Mouse (Mus musculus) spleen, adult 2 months (tissue): ENCODE data around the gene Srrm3. TPM values are rescaled to one million over a fixed set of nuclear protein-coding genes. Genes with fewer than 3 reads are reported as not detected.

Experiments used
- DNase-seq, 2 experiments: peaks; one replicate each; pipeline versions ENCODE4 v3.0.0 to v3.0.0-alpha.2; 2012 to 2021; ENCODE audit warnings: low spot score in 2 of 2, low read depth in 1 of 2
- H3K27ac ChIP-seq: fragments of 200-500 bp; 2 replicates; pipeline ENCODE4 v1.5.1; 2012; ENCODE audit warnings: low read length, inconsistent platforms; ENCODE audit not compliant: insufficient read depth
- H3K27me3 ChIP-seq: fragments of 200-500 bp; 2 replicates; pipeline ENCODE4 v1.6.1; 2012; ENCODE audit warnings: mild to moderate bottlenecking, moderate library complexity, low read length, inconsistent platforms; ENCODE audit not compliant: control insufficient read depth, insufficient read depth
- H3K36me3 ChIP-seq: fragments of 200-500 bp; 2 replicates; pipeline ENCODE4 v1.6.1; 2012; ENCODE audit warnings: mild to moderate bottlenecking, low read length, inconsistent platforms; ENCODE audit not compliant: control insufficient read depth, insufficient read depth
- H3K4me1 ChIP-seq: fragments of 200-500 bp; 2 replicates; pipeline ENCODE4 v1.6.1; 2011; ENCODE audit warnings: inconsistent platforms; ENCODE audit not compliant: control insufficient read depth, insufficient read depth, insufficient read length
- H3K4me3 ChIP-seq: fragments of 200-500 bp; 2 replicates; pipeline ENCODE4 v1.5.1; 2011; ENCODE audit warnings: mild to moderate bottlenecking, inconsistent platforms; ENCODE audit not compliant: insufficient read depth, insufficient read length; ENCODE audit errors: extremely low read depth
- CTCF ChIP-seq: fragments of 200-500 bp; IDR thresholded peaks from 2 replicates; pipeline ENCODE4 v1.5.1; 2011; ENCODE audit warnings: mild to moderate bottlenecking, inconsistent platforms; ENCODE audit not compliant: insufficient read depth, insufficient read length, insufficient replicate concordance; ENCODE audit errors: extremely low read depth
- POLR2A ChIP-seq: fragments of 200-500 bp; IDR thresholded peaks from 2 replicates; pipeline ENCODE4 v1.6.1; 2011; ENCODE audit warnings: low read depth, low read length, inconsistent platforms
- WGBS: fragments of 180-500 bp; shearing (Covaris S2); methylation state at CpG from one replicate; pipeline ENCODE4 v1.1.7; 2018; 5-methylcytosine and 5-hydroxymethylcytosine counted together
- polyA plus RNA-seq: library from polyadenylated mRNA; depleted of rRNA; stranded (reverse); fragments of >200 nt; gene quantifications from 2 replicates; pipeline ENCODE4 v1.2.3, GENCODE M21; 2012

The Srrm3 gene
- polyA plus RNA-seq, 1 experiment: 0.06 TPM

- Histone ChIP-seq H3K27ac (no peak overlapping the region), H3K4me1 (peaks cover 9% of the 10 kb centered on the region; the same call in 1 of the 2 replicates), H3K4me3 (peak overlapping the region; percentile 46; the same call in 1 of the 2 replicates), H3K27me3 (peaks cover 4% of the 10 kb centered on the region; the same call in 1 of the 2 replicates), H3K36me3 (no peaks in the 10 kb centered on the region)
- TF ChIP-seq CTCF (no peak), POLR2A (no peak)
- 5% methylated on average over 12 of the region's 12 CpGs for WGBS
- no peak for DNase-seq
Measured at GRCm38 (mm10) chr5:135835492-135835858, 28.8 kb downstream of the Srrm3 start.

- Histone ChIP-seq H3K4me1 (peaks cover 9% of the 10 kb centered on the region; the same call in 1 of the 2 replicates), H3K27ac (no peak overlapping the region), H3K36me3 (no peaks in the 10 kb centered on the region), H3K27me3 (peaks cover 4% of the 10 kb centered on the region; the same call in 1 of the 2 replicates), H3K4me3 (no peak overlapping the region)
- 38% methylated on average over 12 of the region's 12 CpGs for whole genome bisulfite sequencing
- no peak for TF ChIP-seq POLR2A
- no peak for TF ChIP-seq CTCF
- no peak for DNase-seq
Measured at GRCm38 (mm10) chr5:135835981-135836380, 29.3 kb downstream of the Srrm3 start.

- Histone ChIP-seq H3K27me3 (no peaks in the 10 kb centered on the region), H3K36me3 (no peaks in the 10 kb centered on the region), H3K4me3 (no peak overlapping the region), H3K4me1 (no peaks in the 10 kb centered on the region), H3K27ac (no peak overlapping the region)
- no peak for DNase-seq
- TF ChIP-seq CTCF: no peak
- TF ChIP-seq POLR2A: no peak
- WGBS: 76% methylated on average over 6 of the region's 6 CpGs
Measured at GRCm38 (mm10) chr5:135841651-135842050, 35.0 kb downstream of the Srrm3 start.

- DNase-seq: no peak
- Histone ChIP-seq H3K27ac (no peak overlapping the region), H3K27me3 (no peaks in the 10 kb centered on the region), H3K36me3 (no peaks in the 10 kb centered on the region), H3K4me3 (no peak overlapping the region), H3K4me1 (no peaks in the 10 kb centered on the region)
- no peak for TF ChIP-seq CTCF
- no peak for TF ChIP-seq POLR2A
- WGBS: 26% methylated on average over 5 of the region's 5 CpGs
Measured at GRCm38 (mm10) chr5:135843418-135843817, 36.7 kb downstream of the Srrm3 start.

GRCm38 (mm10) chr5:135845676-135846320 is 39.1 kb downstream of the Srrm3 start:
- H3K36me3 ChIP-seq: no peaks in the 10 kb centered on the region
- WGBS: 79% methylated on average over 13 of the region's 13 CpGs
- TF ChIP-seq CTCF (no peak), POLR2A (no peak)
- H3K4me3 ChIP-seq: no peak overlapping the region
- no peak for DNase-seq
- H3K27ac ChIP-seq: no peak overlapping the region
- H3K27me3 ChIP-seq: 0 out of 2 replicates have a peak, but pooled peaks cover under 1% of the 10 kb centered on the region
- H3K4me1 ChIP-seq: no peaks in the 10 kb centered on the region

GRCm38 (mm10) chr5:135847460-135847859 is 40.8 kb downstream of the Srrm3 start:
- DNase-seq: no peak
- WGBS: 77% methylated on average over 4 of the region's 4 CpGs
- TF ChIP-seq POLR2A (no peak), CTCF (no peak)

GRCm38 (mm10) chr5:135847881-135848280 is 41.2 kb downstream of the Srrm3 start:
- 86% methylated on average over 3 of the region's 3 CpGs for WGBS
- no peaks in the 10 kb centered on the region for H3K4me1 ChIP-seq
- H3K4me3 ChIP-seq: no peak overlapping the region
- peaks cover 11% of the 10 kb centered on the region for H3K27me3 ChIP-seq
- no peak for DNase-seq
- H3K36me3 ChIP-seq: no peaks in the 10 kb centered on the region
- no peak overlapping the region for H3K27ac ChIP-seq
- TF ChIP-seq CTCF (no peak), POLR2A (no peak)

More at GRCm38 (mm10) chr5:135847460-135847859, 40.8 kb downstream of the Srrm3 start:
- H3K36me3 ChIP-seq: no peaks in the 10 kb centered on the region
- no peak overlapping the region for H3K4me3 ChIP-seq
- no peak overlapping the region for H3K27ac ChIP-seq
- H3K4me1 ChIP-seq: no peaks in the 10 kb centered on the region
- H3K27me3 ChIP-seq: peaks cover 10% of the 10 kb centered on the region
